Mouse (Mus musculus) spleen, adult 12 weeks (tissue): ENCODE data around the gene Cirbp.
A peak's percentile ranks its signal among the peaks of the same experiment; 100 is the strongest.
"Not testable (repeated sequence)": the region's sequence is repeated elsewhere in the genome, so short reads cannot be mapped to it uniquely, and the experiment has no call there.

Source experiments
- DNase-seq: peaks from one replicate; pipeline ENCODE4 v3.0.0; 2022; ENCODE audit warnings: low spot score

Gene Cirbp

DNA sequence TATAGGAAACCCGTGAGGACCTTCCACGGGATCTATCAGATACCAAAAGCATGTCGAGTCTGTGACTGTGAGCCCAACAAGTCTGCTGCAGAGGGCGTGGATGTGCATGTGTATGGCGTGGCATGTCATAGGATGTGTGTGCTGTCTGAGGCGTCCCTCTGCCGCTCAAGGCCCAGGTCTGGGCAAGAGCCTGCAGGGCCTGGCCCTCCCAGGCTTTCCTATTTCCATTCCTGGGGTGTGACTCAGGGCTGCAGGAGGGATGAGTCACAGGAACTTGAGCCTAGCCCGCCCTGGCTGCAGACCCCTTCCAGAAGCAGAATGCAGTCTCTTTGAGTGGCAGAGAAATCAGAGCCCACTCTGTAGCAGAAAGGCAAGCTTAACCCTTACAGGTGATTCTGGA is 2.1 kb upstream of the Cirbp start:
- DNase-seq: no peak

DNA sequence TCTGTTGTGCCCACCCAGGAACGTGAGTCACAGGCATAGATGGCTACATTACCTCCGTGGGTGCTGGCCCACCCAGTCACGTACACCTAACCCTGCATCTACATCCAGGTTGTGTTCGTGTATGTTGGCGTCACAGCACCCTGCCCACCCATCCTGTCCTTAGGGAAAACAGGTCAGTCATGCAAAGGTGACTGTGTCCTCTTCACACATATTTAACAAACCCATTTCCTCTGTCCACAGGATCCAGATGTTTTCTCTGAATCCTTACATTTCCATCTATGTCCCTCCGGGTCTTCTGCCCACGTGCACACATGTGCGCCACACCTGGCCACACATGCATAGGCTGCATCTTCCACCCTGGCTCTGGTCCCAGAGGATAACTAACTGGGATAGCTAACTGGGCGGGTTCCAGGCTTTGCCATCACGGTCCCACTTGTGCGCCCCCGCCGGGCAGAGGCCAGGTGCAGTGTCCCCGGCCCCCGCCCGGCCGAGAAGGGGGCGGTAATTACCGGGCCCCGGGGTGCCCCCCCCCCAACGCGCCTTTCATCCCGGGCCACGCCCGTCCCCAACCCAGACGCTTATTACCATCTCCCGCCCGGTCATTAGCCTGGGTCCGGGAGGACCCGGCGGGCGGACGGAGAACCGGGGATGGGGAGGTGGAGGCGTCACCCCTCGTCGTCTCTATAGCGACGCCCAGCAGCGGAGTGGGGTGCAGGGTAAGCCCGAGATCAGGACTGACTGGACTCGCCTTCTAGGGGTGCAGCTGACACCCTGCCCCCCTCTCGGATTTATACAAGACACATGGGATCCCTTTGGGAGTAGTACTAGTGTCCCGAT is 1.4 kb upstream of the Cirbp start:
- no peak for DNase-seq

DNA sequence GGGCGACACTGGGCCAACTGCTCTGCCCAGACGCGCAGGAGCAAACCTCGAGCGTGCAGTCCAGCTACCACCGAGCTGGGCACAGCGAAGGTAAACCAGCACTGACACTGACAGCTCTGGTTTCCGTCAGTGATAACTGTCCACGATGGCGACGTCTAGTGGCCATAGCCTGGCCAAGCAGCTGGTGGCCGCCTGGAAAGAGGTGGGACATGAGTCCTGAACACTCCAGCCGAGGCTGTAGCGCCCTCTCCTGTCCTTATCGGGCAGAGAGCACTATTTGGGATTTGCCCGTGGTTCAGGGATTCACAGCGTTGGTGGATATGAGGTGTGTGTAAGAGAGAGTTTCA is 814 bp upstream of the Cirbp start:
- peak; percentile 94 for DNase-seq

DNA sequence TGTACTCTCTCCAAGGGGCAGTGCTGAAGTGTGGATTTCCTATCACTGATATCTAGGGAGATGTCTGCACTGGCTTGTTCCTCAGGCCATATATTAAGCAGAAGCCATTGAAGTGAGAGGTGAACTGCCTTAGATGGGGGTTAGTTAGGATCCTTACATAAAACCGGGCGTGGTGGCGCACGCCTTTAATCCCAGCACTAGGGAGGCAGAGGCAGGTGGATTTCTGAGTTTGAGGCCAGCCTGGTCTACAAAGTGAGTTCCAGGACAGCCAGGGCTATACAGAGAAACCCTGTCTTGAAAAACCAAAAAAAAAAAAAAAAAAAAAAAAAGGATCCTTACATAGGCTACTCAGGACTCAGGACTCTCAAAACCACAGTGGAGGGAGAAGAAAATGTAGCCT is 351 bp downstream of the Cirbp start:
- DNase-seq: not testable (repeated sequence)

DNA sequence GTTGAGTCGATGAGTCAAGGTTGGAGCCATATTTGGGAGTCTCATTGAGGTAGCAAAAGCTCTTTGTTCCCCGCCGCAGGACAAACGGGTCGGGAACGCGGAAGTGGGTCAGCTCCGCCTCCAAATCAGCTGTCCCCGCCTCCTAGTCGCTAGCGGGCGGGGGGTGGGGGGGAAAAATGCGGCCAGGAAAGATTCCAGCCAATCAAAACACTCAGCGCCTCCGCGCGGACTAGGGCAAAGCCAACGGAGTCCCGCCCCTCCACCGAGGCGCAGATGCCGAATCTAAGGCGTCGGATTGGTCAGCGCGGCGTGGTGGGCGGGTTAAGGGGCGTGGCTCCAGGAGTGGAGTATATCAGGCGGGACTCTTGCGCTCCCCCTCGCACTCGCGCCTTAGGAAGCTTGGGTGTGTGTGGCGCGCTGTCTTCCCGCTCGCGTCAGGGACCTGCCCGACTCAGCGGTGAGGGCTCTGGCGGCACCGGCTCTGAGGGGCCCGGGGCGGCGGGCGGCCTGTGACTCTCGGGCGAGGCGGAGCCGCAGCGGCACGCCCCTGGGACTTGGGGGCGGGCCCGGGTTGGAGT is 1.8 kb downstream of the Cirbp start:
- DNase-seq: peak; percentile 99

DNA sequence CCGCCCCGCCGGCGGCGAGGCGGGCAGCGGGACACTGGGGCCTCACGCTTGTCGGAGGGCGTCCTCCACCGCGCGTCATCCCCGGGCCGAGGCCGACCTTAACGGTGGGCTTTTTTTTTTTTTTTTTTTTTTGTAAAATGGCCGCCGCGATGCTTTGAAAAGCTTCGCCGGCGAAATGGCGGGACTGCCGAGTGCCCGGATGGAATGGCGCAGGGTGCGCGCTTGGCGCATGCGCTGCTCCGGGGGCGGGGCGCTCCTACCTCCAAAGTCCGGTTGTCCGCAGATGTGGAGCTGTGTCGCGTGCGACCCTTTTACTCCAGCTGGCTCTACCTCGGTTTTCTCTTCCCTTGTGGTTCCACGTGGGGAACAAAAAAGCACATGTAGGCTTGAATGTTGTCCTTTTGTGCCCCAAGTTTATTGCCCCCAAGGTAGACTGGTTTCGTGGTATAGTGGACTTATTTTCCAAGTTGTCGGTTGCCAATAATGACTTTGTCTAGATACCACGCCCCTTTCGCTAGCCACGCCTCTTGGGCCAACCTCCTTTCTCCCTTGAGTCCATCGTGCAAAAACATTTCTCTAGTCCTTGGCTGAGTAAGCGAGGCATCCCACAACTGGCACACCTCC is 2.4 kb downstream of the Cirbp start:
- peak; percentile 91 for DNase-seq

DNA sequence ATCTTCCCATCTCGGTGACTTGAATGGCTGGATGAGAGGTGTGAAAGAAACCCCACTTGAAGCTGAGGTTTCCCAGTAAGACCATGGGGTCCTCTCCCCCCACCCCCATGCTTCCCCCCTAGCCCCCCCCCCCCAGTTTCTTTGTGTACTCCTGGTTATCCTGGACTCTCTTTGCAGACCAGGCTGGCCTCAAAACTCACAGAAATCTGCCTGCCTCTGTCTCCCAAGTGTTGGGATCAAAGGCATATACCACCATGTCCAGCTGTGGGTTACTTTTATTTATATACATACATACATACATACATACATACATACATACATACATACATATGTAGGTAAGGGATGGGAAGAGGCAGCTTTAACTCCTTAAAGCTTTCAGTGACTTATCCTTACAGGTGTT is 3.3 kb downstream of the Cirbp start:
- DNase-seq: no peak

DNA sequence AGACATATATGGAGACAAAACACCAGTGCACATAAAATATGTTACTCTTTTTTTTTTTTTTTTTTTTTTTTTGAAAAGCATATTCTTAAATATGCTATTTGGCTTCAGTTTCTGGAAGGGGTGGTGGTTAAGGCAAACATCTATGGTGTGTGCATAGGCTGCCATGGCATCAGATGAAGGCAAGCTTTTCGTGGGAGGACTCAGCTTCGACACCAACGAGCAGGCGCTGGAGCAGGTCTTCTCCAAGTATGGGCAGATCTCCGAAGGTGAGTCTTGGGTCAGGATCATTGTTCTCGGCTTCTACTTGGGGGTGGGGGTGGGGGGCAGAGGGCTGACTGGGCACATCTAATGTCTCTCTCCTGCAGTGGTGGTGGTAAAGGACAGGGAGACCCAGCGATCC is 3.9 kb downstream of the Cirbp start:
- no peak for DNase-seq

DNA sequence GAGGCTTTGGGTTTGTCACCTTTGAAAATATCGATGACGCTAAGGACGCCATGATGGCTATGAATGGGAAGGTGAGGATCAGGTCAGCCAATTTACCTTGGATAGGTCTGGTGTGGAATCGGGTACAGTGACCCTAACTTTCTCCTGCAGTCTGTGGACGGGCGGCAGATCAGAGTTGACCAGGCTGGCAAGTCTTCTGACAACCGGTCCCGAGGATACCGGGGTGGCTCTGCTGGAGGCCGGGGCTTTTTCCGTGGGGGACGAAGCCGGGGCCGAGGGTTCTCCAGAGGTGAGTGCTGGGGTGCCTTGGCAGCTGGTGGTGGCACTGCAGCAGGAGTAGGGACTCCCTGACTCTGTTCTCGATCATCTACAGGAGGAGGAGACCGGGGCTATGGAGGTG is 4.3 kb downstream of the Cirbp start:
- no peak for DNase-seq

DNA sequence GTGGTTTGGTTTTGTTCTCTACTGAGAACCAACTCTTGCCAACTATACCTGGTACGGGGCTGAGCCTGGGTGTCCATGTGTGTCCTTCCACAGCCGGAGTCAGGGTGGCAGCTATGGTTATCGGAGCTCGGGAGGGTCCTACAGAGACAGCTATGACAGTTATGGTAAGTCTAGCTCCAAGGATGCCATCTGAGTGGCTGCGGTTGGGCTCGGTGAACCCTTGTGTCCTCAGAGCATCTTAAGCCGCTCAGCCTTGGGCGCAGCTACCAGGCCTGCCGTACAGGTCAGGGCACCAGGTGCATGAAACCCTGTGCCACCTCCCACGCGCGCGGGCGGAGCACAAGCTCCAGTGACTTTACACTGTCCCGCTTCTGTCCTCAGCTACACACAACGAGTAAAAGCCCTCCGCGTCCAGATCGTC is 4.8 kb downstream of the Cirbp start:
- DNase-seq: no peak

DNA sequence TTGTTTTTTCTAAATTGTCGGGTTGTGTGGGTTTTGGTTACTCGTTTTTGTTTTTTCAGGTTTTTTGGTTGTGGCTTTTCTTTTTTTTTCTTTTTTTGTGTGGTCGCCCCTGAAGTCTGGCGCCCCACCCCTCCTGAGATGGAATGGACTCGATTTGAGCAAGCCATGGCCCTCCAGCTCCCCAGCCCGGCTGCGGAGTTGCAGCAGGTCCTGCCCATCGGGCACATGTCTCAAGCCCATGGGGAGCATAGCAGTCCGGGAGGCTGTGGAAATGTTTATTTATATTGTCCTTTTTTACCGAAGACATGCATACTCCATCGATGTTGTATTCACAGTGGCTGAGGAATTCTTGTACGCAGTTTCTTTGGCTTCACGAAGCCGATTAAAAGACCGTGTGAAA is 5.5 kb downstream of the Cirbp start:
- no peak for DNase-seq

DNA sequence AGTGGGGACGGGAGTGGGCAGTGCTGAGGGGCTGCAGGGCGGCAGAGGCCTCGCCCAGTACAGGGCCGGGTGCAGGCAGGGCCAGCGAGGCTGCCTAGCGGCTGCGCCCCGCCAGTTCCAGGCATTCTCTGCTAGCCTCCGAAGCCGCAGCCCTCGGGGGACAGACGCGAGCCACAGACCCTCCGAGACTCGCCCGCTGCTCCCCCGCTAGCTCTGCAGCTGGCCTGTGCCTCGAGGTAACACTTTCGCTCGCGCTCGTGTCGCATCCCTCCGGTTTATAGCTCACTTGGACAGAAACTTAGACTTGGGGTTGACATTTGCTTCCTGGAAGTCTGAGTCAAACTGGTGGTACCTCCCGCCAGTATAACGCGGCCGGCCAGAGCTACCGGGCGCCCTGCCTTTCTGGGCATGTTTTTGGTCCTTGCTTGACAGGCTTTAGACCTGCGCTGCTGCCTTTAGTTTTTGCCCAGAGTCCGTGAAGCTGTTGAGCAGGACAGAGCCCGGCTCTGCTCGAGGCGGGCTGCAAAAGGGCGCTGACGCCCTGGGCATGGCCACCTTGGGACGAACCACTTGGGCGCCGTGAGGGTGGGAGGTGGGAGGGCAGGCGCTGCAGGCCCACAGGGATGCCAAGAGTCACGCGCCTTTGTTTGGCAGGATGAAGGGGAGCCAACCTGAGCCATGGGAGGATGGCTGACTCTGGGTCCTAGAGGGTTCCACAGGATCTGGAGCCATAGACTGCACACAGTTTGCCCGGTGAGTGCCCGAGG is 6.2 kb downstream of the Cirbp start:
- no peak for DNase-seq

DNA sequence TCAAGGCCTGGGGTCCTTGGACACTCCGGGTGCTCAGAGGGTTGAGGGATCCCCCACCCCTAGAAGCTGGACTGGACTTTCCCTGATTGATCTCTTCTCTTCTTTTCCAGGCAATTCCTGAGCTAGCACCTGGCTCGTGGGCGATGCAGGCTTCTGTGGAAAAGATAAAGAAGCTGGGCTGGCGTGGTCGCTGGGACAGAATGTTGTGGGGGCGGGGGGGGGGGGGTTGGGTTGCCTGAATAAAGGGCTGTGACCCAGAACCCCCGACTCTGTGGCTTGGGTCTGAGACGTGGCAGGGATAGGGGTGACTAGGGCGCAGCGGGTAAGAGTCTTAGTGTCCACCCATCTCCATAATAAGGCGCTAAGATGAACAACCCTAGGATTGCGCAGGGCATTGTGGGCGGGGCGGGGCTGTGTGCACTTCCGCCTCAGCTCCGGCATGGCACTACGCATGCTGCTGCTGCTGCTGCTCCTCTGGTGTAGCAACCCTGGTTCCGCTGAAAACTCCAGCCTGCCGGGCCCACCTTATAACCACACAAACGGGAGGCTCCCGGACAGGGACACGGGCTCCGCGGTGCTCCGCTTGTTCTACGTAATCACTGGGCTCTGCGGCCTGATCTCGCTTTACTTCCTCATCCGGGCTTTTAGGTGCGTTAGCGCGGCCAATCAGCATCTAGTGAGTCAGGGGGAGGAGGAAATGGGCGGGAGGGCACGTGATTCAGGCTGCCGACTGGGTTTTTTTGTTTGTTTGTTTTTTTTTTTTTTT is 6.9 kb downstream of the Cirbp start, which contains the start of gene 1600002K03Rik:
Gene 1600002K03Rik, plus strand, starts transcription at position 418 of the 766 bp plus-strand sequence.
- peak; percentile 87 for DNase-seq

DNA sequence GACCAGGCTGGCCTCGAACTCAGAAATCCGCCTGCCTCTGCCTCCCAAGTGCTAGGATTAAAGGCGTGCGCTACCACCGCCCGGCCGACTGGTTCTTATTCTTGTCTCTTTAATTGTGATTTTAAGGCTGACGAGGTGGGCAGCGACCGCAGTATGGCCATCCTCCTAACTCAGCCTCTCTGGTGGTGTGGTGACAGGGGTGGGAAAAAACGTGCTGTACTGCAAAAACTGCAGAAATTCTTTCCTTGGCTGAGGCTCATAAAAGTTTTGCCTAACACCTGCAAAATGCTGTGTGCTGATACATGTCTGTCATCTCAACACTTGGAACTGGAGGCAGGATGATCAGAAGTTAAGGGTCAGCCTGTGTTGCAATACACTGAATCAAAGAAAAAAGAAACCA is 7.6 kb downstream of the Cirbp start:
- DNase-seq: no peak

DNA sequence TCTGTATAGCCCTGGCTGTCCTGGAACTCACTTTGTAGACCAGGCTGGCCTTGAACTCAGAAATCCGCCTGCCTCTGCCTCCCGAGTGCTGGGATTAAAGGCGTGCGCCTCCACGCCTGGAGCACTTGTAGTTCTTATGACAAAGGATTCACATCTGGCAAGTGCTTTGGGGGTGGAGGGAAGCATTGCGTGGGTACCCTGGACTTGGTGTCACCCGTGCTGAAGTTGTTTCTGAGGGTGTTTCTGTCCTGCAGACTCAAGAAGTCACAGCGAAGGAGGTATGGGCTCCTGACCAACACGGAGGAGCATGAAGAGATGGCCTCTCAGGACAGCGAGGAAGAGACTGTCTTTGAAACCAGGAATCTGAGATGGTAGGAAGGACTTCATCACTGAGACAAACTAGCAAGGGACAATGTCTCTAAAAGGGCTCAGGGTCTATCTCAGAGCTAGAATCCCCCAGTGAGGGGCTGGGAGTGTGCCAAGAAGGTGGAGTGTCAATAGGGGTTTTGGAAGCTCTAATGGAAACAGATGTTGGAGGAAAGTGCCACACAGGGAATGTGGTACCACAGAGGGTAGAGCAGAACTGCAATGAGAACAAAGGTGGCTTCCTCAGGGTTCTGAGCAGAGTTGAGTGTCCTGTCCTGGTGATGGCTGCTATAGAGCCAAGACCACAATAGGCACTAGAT is 8.3 kb downstream of the Cirbp start:
- no peak for DNase-seq

DNA sequence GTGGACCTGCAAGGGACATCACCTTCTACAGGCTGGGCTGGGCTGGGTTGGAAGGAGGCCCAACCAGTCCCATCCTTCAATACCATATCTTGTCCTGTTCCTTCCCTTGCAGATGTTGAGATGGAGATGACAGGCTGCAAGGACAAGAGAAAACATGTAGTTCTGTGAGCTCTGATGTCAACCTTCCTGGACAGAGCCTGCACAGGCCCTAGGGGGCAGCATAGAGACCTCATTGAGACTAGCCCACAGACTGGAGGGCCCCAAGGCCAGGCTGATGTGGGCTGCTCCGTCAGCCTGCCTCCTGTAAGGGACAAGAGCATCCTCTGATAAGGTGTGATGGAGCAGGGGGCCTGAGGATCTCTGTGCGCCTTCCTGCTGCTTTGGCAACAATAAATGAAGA is 8.9 kb downstream of the Cirbp start:
- DNase-seq: peak; percentile 47

DNA sequence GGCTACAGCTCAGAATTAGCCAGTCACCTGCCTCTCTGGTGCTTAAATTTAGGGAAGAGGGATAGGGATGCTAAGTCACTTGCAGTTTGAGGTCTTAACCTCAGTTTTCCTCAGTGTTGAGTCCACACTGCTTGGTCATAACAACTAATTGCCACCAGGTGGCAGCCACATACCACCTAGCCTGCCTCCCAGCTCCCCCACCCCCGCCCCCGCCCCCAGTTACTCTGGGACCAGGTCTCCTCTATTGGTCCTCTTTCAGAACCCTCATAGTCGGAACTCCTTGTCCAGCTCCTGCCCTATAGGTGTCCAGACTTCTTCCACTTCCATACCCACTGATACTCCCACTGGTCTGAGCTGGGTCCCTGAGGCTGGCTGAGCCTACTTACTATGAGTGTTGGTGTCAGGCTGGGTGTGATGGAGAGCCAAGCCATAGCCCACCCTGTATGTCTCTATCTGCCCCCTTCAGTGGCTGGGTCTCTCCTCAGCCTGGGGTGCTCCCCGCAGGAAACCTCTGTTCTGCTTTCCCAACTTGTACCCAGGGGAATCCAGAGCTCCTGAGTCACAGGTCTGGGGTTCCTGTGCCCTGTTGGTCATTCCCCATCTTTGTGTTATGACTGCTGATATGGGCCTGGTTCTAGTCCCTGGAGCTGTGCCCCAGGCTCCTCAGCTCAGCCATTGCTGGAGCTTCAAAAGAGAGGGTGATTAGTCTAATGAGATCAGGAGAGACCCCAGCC is 9.9 kb downstream of the Cirbp start:
- no peak for DNase-seq

DNA sequence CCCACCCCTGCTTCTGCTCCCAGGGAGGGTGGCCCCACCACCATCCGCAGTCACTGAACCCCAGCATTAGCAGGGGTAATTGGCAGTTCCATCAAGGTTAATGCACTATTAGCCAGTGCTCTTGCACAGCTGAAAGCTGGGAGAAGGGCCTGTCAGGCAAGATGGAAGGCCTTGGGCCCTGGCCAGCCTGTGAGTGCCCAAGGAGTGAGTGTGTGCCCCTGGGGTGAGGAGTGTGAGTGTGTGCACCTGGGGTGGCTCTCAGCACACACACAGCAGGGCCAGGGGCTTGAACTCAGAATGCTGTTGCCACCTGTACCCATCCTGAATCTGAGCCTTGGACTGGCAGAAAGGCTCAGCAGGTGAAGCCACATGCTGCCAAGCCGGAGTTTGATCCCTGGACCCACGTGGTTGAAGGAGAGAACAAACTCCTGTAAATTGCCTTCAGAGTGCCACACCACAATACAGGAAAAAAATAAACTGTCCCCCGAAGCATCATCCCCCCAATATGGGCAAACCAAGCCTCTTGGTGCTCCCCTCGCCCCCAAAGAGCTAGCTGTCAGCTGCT is 10.6 kb downstream of the Cirbp start:
- no peak for DNase-seq

DNA sequence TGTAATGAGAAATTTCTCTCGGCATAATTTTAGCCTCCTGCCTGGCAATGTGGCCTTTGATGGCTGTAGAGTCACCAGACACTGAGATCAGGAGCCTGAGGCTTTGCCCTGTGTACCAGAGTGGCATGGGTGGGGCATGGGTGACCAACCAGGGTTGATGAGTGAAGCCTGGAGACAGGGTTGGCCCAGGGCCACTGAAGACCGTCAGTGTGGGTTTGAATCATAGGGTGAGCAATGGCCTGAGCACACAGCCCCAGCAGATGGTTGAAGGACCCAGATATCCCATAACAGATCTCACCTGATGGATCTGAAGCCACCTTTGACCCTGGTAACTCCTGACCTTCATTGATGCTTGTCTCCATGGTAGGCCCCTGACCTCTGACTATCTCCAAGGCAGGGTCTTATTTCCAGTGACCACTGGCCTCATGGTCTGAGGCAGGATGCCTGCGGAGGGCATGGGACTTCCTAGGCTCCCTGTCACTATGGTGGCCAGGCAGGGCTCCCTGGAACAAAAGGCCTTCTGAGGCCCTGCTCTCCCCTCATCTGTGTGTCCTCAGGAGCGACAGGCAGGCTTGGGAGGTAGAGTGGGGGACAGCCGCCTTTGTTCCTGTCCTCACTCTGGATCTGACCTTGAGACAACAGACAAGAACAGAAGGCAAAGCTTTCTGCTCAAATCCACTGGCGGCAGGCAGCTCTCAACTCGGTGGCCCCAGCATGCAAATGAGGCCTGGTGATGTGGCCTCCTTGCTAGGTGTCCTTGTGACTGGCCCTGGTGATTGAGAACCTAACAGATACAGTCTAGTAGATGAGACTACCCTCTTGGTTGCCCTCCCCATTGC is 11.9 kb downstream of the Cirbp start:
- DNase-seq: no peak
